ENCODE assay signal across 8 mouse cellular contexts in genomic region chr16:44172297-44173154, GRCm38 (mm10). TPM values are rescaled to one million over a fixed set of nuclear protein-coding genes. Genes with fewer than 3 reads are reported as not detected.
A peak's percentile ranks its signal among the peaks of the same experiment; 100 is the strongest.
DNase-seq lines count a peak whose midpoint lies in the region; ATAC-seq and TF ChIP-seq lines count a peak whose summit lies in the region.

No protein-coding gene starts in this region.

- H3K4me3 ChIP-seq in ES-E14 (ENCODE audit: insufficient read depth in 1 of 2, low read depth in 1 of 2, low read length in 2 of 2, poor library complexity in 1 of 2, severe bottlenecking in 1 of 2): peak overlapping the region; percentile 61 to 76
- peak overlapping the region; percentile 74 for H3K4me3 ChIP-seq in forebrain, embryonic 15.5 days
- peak overlapping the region; percentile 82 for H3K4me3 ChIP-seq in lung, adult 2 months (replicated peaks; ENCODE audit: extremely low read depth, low read depth, low read length)

- no peak for TF ChIP-seq POLR2A in lung, adult 2 months (IDR thresholded peaks at IDR 0.05; ENCODE audit: borderline replicate concordance, extremely low read depth, low read depth, low read length)

- WGBS in forebrain, embryonic 15.5 days: 0% methylated on average over 26 of the region's 26 CpGs
- under 1% methylated on average over 26 of the region's 26 CpGs for WGBS in lung, adult 2 months

- in situ Hi-C loops in ES-E14 (cut with MboI; ENCODE audit: low sequenced_read_pairs in 2 of 2, unreplicated experiment in 2 of 2): no loop called here

- H3K36me3 ChIP-seq in ES-E14 (ENCODE audit: control insufficient read depth, insufficient read depth, low read length, poor library complexity, severe bottlenecking): no peaks in the 10 kb centered on the region
- H3K36me3 ChIP-seq in forebrain, embryonic 15.5 days: no peaks in the 10 kb centered on the region

- no peaks in the 10 kb centered on the region for H3K9me3 ChIP-seq in ES-E14 (ENCODE audit: control insufficient read depth, insufficient read depth, low read depth, low read length)
- no peaks in the 10 kb centered on the region for H3K9me3 ChIP-seq in forebrain, embryonic 15.5 days

- DNase-seq in ES-E14 (ENCODE audit: low read depth, low spot score): peak; percentile 97
- peak; percentile 99 for DNase-seq in cerebellum, adult 11-12 months
- DNase-seq in heart, postnatal 25 days (ENCODE audit: low spot score): peak; percentile 99
- peak; percentile 99 for DNase-seq in layer of hippocampus, adult 18-20 months (ENCODE audit: low spot score in 2 of 2)
- DNase-seq in lung, adult 2 months: peak; percentile 96
- peak; percentile 99 for DNase-seq in thymus, adult 18-20 months

- peak overlapping the region; percentile 76 for H3K4me2 ChIP-seq in forebrain, embryonic 15.5 days (replicated peaks)

- peak overlapping the region; percentile 72 for H3K9ac ChIP-seq in ES-E14 (ENCODE audit: insufficient read depth, low read depth, low read length, poor library complexity, severe bottlenecking)
- H3K9ac ChIP-seq in forebrain, embryonic 15.5 days (replicated peaks): peak overlapping the region; percentile 52

- 0 out of 2 replicates have a peak, but pooled peaks have one; percentile 6 for TF ChIP-seq CTCF in lung, adult 2 months (IDR thresholded peaks at IDR 0.05; ENCODE audit: insufficient read depth, low read length)

- no peaks in the 10 kb centered on the region for H3K27me3 ChIP-seq in forebrain, embryonic 15.5 days

- ATAC-seq in forebrain, embryonic 15.5 days (replicated peaks): peak; percentile 100
- peak; percentile 97 for ATAC-seq in neutrophil, adult 5-6 weeks (ENCODE audit: extremely low read depth, insufficient number of reproducible peaks, low FRiP score, poor library complexity, severe bottlenecking)

- no peak overlapping the region; the same call in 1 of the 2 replicates for H3K27ac ChIP-seq in ES-E14 (ENCODE audit: insufficient read depth, low read depth, low read length, poor library complexity, severe bottlenecking)
- H3K27ac ChIP-seq in forebrain, embryonic 15.5 days (replicated peaks): peak overlapping the region; percentile 83

- peaks cover 0 to 2% of the 10 kb centered on the region in 2 experiments; a peak in 1 of 4 replicates for H3K4me1 ChIP-seq in ES-E14 (ENCODE audit: control insufficient read depth in 2 of 2, insufficient read depth in 2 of 2, low read length in 2 of 2, poor library complexity in 1 of 2)
- peaks cover 19% of the 10 kb centered on the region for H3K4me1 ChIP-seq in forebrain, embryonic 15.5 days
- peaks cover 13% of the 10 kb centered on the region for H3K4me1 ChIP-seq in lung, adult 2 months (ENCODE audit: control insufficient read depth, insufficient read depth, low read length)

- intact Hi-C loops in heart, postnatal 25 days (cut with DNase I): loop anchor here (1.0 to 5.0 kb wide), 2 partner anchors 32 to 65 kb away; no protein-coding TSS in a partner anchor

TF ChIP-seq in ES-E14, 5 proteins besides CTCF, POLR2A, EP300 and RAD21:
- TF ChIP-seq HCFC1 (IDR thresholded peaks at IDR 0.05; ENCODE audit: borderline replicate concordance, insufficient read depth, low read length) (no peak), MAFK (IDR thresholded peaks at IDR 0.05; ENCODE audit: insufficient read depth, low read depth, low read length) (no peak), ZC3H11A (IDR thresholded peaks at IDR 0.05; ENCODE audit: borderline replicate concordance, low read depth, low read length) (no peak), ZNF384 (IDR thresholded peaks at IDR 0.05; ENCODE audit: low read depth, low read length) (peak; percentile 97), CHD2 (IDR thresholded peaks at IDR 0.05; ENCODE audit: low read depth, low read length) (peak; percentile 62)
TF ChIP-seq in ES-E14: peak in this region for 2.

RNA-seq across cellular contexts. Expression of gene Usf3, which starts 0.5 kb away (rescaled TPM):
- total RNA-seq in ES-E14 (2012; rRNA removed): 7.1 and 10.3 TPM in 2 replicates
- 3.5 and 3.7 TPM in 2 replicates for polyA plus RNA-seq in forebrain, embryonic 15.5 days (2015; fragmentation: Nextera tagmentation; extraction: Ambion mirVana)
- 10 to 100 TPM; 16.4 to 20.9 TPM for total RNA-seq in heart, postnatal 25 days (2021)
- 10 to 100 TPM; 39.1 to 41.9 TPM for total RNA-seq in layer of hippocampus, adult 18-20 months (2021)
- 6.8 and 10.9 TPM in 2 replicates for polyA plus RNA-seq in lung, adult 2 months (2012; rRNA removed)
- total RNA-seq in neutrophil, adult 5-6 weeks (2017): 33.9 and 38.1 TPM in 2 replicates

RNA-seq across cellular contexts. Expression of gene Naa50, which starts 32.9 kb away (rescaled TPM):
- 43.0 and 72.5 TPM in 2 replicates for total RNA-seq in ES-E14 (2012; rRNA removed)
- polyA plus RNA-seq in forebrain, embryonic 15.5 days (2015; fragmentation: Nextera tagmentation; extraction: Ambion mirVana): 82.1 and 84.7 TPM in 2 replicates
- total RNA-seq in heart, postnatal 25 days (2021): 10 to 100 TPM; 56.0 to 60.1 TPM
- 10 to 100 TPM; 64.2 to 65.7 TPM for total RNA-seq in layer of hippocampus, adult 18-20 months (2021)
- polyA plus RNA-seq in lung, adult 2 months (2012; rRNA removed): 8.3 and 9.3 TPM in 2 replicates
- 26.7 and 29.3 TPM in 2 replicates for total RNA-seq in neutrophil, adult 5-6 weeks (2017)

RNA-seq across cellular contexts. Expression of gene Atp6v1a, which starts 33.0 kb away (rescaled TPM):
- 67.9 and 82.8 TPM in 2 replicates for total RNA-seq in ES-E14 (2012; rRNA removed)
- polyA plus RNA-seq in forebrain, embryonic 15.5 days (2015; fragmentation: Nextera tagmentation; extraction: Ambion mirVana): 91.2 and 107 TPM in 2 replicates
- 10 to 100 TPM; 28.0 to 30.3 TPM for total RNA-seq in heart, postnatal 25 days (2021)
- 100 to 1,000 TPM; 566 to 590 TPM for total RNA-seq in layer of hippocampus, adult 18-20 months (2021)
- polyA plus RNA-seq in lung, adult 2 months (2012; rRNA removed): 21.2 and 34.4 TPM in 2 replicates
- total RNA-seq in neutrophil, adult 5-6 weeks (2017): 45.8 and 49.7 TPM in 2 replicates
